In genomic region chr9:56118582-56118981, GRCm38 (mm10) we compare ENCODE assay signal across 8 mouse cellular contexts. TPM values are rescaled to one million over a fixed set of nuclear protein-coding genes. Genes with fewer than 3 reads are reported as not detected.
DNase-seq lines count a peak whose midpoint lies in the region.

No protein-coding gene starts in this region.

- peaks cover 71% of the 10 kb centered on the region for H3K4me1 ChIP-seq in megakaryocyte, embryonic 14.5 days

- peak; percentile 70 for DNase-seq in WW6 (ENCODE audit: low read depth, low spot score)
- peak; percentile 75 to 78 for DNase-seq in cerebellum, postnatal 14 days
- DNase-seq in frontal cortex, postnatal 36 days (ENCODE audit: low spot score in 2 of 2): peak; percentile 69 to 80
- peak; percentile 74 for DNase-seq in hindlimb bud, embryonic 11.5 days (ENCODE audit: extremely low spot score, low read depth, low spot score)
- peak; percentile 58 to 64 for DNase-seq in left cerebral cortex, adult 8-10 months (ENCODE audit: low spot score in 2 of 2)
- DNase-seq in right cerebral cortex, adult 2 months (ENCODE audit: low spot score in 2 of 2): peak; percentile 72 to 82
- DNase-seq in yolk sac, embryonic 10.5 days (ENCODE audit: low spot score): peak; percentile 66

- peaks cover 10% of the 10 kb centered on the region for H3K9me3 ChIP-seq in megakaryocyte, embryonic 14.5 days

- H3K36me3 ChIP-seq in megakaryocyte, embryonic 14.5 days (replicated peaks; ENCODE audit: low read length): peaks cover 97% of the 10 kb centered on the region

- H3K4me3 ChIP-seq in megakaryocyte, embryonic 14.5 days (replicated peaks): peak overlapping the region; percentile 67

- peaks cover 11% of the 10 kb centered on the region for H3K27me3 ChIP-seq in megakaryocyte, embryonic 14.5 days (replicated peaks)

RNA-seq across cellular contexts. Expression of gene Pstpip1, which starts 28.8 kb away (rescaled TPM):
- 1 to 10 TPM; 2.9 to 3.9 (median 3.2) TPM for total RNA-seq in left cerebral cortex, adult 8-10 months (2022)
- polyA plus RNA-seq in megakaryocyte, embryonic 14.5 days (2012; ENCODE audit: insufficient read depth, low replicate concordance): 22.0 and 29.4 TPM in 2 replicates

RNA-seq across cellular contexts. Expression of gene Tspan3, which starts 46.7 kb away (rescaled TPM):
- 100 to 1,000 TPM; 336 to 345 (median 339) TPM for total RNA-seq in left cerebral cortex, adult 8-10 months (2022)
- polyA plus RNA-seq in megakaryocyte, embryonic 14.5 days (2012; ENCODE audit: insufficient read depth, low replicate concordance): 2.3 and 6.0 TPM in 2 replicates

Comparison
In these comparisons a context has a peak if more than half of its experiments do, and no peak if none do; other contexts are left out.
1. Peak in every context shown above with its lines: DNase-seq and H3K4me3 ChIP-seq.